Mouse (Mus musculus) adrenal gland, postnatal 25 days (tissue): ENCODE data around the gene Uty. TPM values are rescaled to one million over a fixed set of nuclear protein-coding genes. Genes with fewer than 3 reads are reported as not detected.
A peak's percentile ranks its signal among the peaks of the same experiment; 100 is the strongest.

Experiments used
- DNase-seq: peaks from one replicate; pipeline ENCODE4 v3.0.0; 2021; ENCODE audit warnings: mixed read lengths
- long read RNA-seq: library from polyadenylated mRNA; stranded (forward); transcript quantifications from one replicate; pipeline ENCODE4 v2.0.0, GENCODE M21; 2021
- total RNA-seq: library from RNA; stranded (reverse); gene quantifications from 2 replicates; pipeline ENCODE4 v1.2.3, GENCODE M21; 2021

Uty gene
- not detected in 2 replicates for total RNA-seq
- long read RNA-seq, full-length matches to known transcripts = 2 of 18 reads
- long read RNA-seq, partial matches to known transcripts = 4 of 18 reads
- long read RNA-seq, other reads (novel, unspliced or antisense) = 12 of 18 reads

- peak; percentile 38 for DNase-seq
Measured at GRCm38 (mm10) chrY:1245426-1245863, at the start of gene Uty. Gene Uty, minus strand, starts transcription at chrY:1245759.

- DNase-seq = no peak
Measured at GRCm38 (mm10) chrY:1293708-1294107, 48.1 kb upstream of the Uty start.

GRCm38 (mm10) chrY:1286171-1286795 lies 40.7 kb upstream of the Uty start, which contains the start of gene Ddx3y:
Gene Ddx3y, minus strand, starts transcription at chrY:1286629.
- DNase-seq = peak; percentile 55

GRCm38 (mm10) chrY:1285735-1286134 lies 40.2 kb upstream of the Uty start:
- no peak for DNase-seq

GRCm38 (mm10) chrY:1246117-1246516 lies 558 bp upstream of the Uty start:
- no peak for DNase-seq

GRCm38 (mm10) chrY:1244940-1245339 lies 619 bp downstream of the Uty start:
- DNase-seq = no peak

DNA sequence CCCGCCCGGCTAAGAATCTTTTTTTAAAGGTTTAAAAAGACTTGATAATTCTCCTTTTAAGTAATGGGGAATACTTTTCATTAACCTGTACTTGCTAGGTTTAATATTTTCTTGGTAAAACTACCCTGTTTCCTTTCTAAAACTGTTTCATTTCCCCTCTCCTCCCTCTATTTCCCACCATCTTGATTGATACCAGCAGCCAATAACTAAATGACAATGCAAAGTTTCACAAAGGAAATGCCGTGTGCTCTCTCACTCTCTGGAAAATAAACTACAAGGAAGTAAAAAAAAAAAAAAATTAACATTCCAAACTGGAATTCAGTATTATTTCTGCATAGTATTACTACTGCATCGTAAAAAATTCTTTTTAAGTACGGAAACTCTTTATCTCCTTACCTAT lies 1.1 kb downstream of the Uty start:
- no peak for DNase-seq

DNA sequence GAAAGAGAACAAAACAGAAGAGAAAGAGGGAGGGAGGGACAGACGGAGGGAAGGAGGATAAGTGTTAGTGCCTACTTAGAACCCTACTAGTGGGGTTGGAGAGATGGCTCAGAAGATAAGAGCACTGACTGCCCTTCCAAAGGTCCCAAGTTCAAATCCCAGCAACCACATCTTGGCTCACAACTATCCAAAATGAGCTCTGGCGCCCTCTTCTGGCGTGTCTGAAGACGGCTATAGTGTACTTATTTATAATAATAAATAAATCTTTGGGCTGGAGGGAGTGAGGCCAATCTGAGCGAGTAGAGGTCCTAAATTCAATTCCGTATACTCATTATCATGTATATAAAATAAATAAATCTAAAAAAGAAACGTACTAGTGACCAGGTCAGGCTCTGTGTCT lies 25.6 kb downstream of the Uty start:
- no peak for DNase-seq

GRCm38 (mm10) chrY:1178476-1178875 lies 67.1 kb downstream of the Uty start:
- no peak for DNase-seq

DNA sequence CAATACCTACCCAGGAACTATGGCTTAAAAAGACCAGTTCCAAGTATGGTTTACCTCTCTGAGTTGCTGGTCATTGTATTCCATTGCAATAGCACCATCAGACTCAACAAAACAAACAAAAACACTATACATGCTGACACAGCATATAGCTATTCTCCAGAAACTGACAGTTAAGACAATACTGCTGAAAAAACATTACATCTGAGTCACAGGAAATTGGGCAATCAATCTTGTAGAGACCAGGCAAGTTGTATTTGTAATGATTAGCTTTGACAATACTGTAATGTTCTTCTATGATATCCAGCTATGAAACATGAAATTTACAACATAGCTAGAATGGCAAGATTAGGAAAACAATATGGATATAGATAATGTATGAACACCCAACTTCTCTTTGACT lies 82.5 kb downstream of the Uty start:
- DNase-seq = no peak

DNA sequence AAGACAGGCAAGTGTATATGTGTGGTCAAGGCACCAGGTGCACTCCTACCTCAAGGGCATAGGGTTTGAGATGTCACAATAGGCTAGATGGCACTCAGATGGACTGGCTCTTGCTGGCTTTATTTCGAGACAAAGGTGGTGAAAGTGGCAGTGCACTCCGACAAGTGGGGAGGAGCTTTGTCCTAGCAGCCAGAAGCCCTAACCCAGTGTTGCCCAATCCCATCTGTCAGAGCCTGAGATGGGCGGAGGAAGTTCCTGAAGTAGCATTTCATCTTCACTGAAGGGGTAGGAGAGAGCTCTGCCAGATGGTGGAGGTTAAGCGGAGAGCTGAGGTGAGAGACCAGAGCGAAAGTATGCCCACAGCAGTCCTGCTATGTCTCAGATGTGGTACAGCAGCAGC lies 129.4 kb downstream of the Uty start:
- no peak for DNase-seq

- no peak for DNase-seq
Measured at GRCm38 (mm10) chrY:1114016-1114415, 131.5 kb downstream of the Uty start.

Other genes starting within 250 kb of the Uty start
- not detected in 2 replicates for gene Eif2s3y, start 235.2 kb downstream of the Uty start, total RNA-seq
- not detected in 2 replicates for gene Ddx3y, start 40.9 kb upstream of the Uty start, total RNA-seq
- not detected in 2 replicates for gene Usp9y, start 214.0 kb upstream of the Uty start, total RNA-seq